Mouse (Mus musculus) myocyte (in vitro differentiated cells): ENCODE measurements around the gene Sdhaf1.

Source experiments
- E2F4 ChIP-seq: IDR thresholded peaks from one replicate; pipeline ENCODE4 v1.6.1; 2011; ENCODE audit warnings: mild to moderate bottlenecking, control low read depth, moderate library complexity; ENCODE audit not compliant: insufficient read depth
- MAX ChIP-seq: IDR thresholded peaks from one replicate; pipeline ENCODE4 v1.6.1; 2011; ENCODE audit warnings: low read depth, mild to moderate bottlenecking, control low read depth
- MYOD1 ChIP-seq, 3 experiments: IDR thresholded peaks; one replicate each; pipeline ENCODE4 v1.6.1; 2011; ENCODE audit warnings: control low read depth in 2 of 3, low read depth in 2 of 3, mild to moderate bottlenecking in 2 of 3, moderate library complexity in 1 of 3; ENCODE audit not compliant: insufficient read length in 2 of 3, control insufficient read depth in 1 of 3
- POLR2A ChIP-seq: IDR thresholded peaks from one replicate; pipeline ENCODE4 v1.6.1; 2011; ENCODE audit warnings: low read depth, mild to moderate bottlenecking, control low read depth, moderate library complexity; ENCODE audit not compliant: insufficient read length
- REST ChIP-seq: IDR thresholded peaks from one replicate; pipeline ENCODE4 v1.6.1; 2011; ENCODE audit warnings: mild to moderate bottlenecking, control low read depth, moderate library complexity; ENCODE audit not compliant: insufficient read depth, insufficient read length
- TCF12 ChIP-seq: IDR thresholded peaks from one replicate; pipeline ENCODE4 v1.6.1; 2011; ENCODE audit warnings: mild to moderate bottlenecking, control low read depth; ENCODE audit not compliant: poor library complexity, insufficient read depth, severe bottlenecking
- TCF3 ChIP-seq: IDR thresholded peaks from one replicate; pipeline ENCODE4 v1.6.1; 2011; ENCODE audit warnings: low read depth, control low read depth; ENCODE audit not compliant: insufficient read length
- USF1 ChIP-seq: IDR thresholded peaks from one replicate; pipeline ENCODE4 v1.6.1; 2011; ENCODE audit warnings: low read depth, mild to moderate bottlenecking, control low read depth, moderate library complexity

DNA sequence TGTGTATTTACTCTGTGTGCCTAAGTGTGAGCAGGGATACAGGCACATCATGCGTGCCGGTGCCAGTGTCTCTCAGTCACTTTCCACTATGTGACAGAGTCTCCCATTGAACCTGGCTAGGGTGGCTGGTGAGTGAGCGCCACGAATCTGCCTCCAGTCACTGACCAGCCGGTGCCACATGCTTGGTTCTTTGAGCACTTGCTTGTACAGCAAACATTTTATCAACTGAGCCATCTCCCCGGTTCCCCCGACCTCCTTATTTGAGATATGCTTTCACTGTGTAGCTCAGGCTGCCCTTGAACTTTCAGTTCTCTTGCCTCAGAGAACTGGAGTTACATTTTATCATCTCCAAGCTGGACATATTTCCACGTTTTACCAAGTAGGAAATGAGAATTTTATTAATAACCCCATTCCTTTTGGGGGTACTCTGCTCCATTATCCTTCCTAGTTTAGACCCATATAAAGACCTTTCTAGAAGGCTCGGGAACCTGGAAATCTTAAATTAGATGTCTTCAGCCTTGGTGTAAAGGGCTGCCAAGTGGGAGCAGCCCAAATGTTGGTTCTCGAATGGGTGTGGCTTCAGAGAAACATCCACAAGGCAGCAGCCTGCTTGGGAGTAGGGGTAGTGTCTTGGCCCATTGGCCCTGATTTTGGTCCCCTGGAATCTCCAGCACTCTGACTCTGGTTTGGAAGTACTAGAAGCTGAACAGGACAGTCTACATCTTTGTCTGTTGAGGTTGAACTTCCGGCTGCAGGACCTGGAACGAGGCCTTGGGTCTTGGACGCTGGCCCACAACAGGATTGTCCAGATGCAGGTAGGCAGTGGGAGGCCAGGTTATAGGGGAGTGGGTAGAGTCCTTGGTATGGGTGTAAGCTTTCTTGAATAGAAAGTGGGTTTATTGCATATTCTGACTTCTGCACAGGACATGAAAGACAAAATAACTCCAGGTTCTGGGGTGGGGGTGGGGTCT is 7.9 kb downstream of the Sdhaf1 start:
- TF ChIP-seq REST (no peak), USF1 (no peak), POLR2A (no peak), MYOD1 (IDR thresholded peaks at IDR 0.05; ENCODE audit: control insufficient read depth in 1 of 3, insufficient read length in 2 of 3, low read depth in 2 of 3) (no peak), TCF3 (no peak), E2F4 (no peak), TCF12 (no peak), MAX (no peak)
